In genomic region chr11:70441882-70442281, GRCm38 (mm10) we compare ENCODE assay signal across 13 mouse cellular contexts.
"Had no signal": no experiment of that assay in that cellular context is flagged by ENCODE, and none has a peak within 500 bp of the region (broad histone marks: within the 10 kb centered on the region; RNA-seq: fewer than 3 reads in every experiment).

No protein-coding gene starts in this region.

- DNase-seq: kidney, adult 8-10 months; kidney, postnatal 25 days; lung, adult 2 months; lung, postnatal 14 days; right cerebral cortex, adult 18-20 months; thymus, postnatal 4 days had no signal

- H3K27me3 ChIP-seq: midbrain, embryonic 15.5 days; neural tube, embryonic 13.5 days had no signal

- ATAC-seq: intestine, embryonic 16.5 days; midbrain, embryonic 15.5 days had no signal

- H3K4me1 ChIP-seq: limb, embryonic 10.5 days; midbrain, embryonic 15.5 days; neural tube, embryonic 13.5 days had no signal

- H3K9ac ChIP-seq: liver, embryonic 14.5 days; midbrain, embryonic 15.5 days; neural tube, embryonic 13.5 days had no signal

- H3K4me3 ChIP-seq: left cerebral cortex, adult 2 months; limb, embryonic 10.5 days; midbrain, embryonic 15.5 days; neural tube, embryonic 13.5 days had no signal

- H3K27ac ChIP-seq: left cerebral cortex, adult 2 months; limb, embryonic 10.5 days; liver, embryonic 14.5 days; midbrain, embryonic 15.5 days; neural tube, embryonic 13.5 days; stomach, postnatal 0 days had no signal
